Mouse (Mus musculus): Measurements from ENCODE around the gene Igfbp4.

- TF ChIP-seq CTCF (IDR thresholded peaks at IDR 0.05; ENCODE audit: low read depth) (no peak), EP300 (IDR thresholded peaks at IDR 0.05; ENCODE audit: low read depth) (no peak)
Observed at GRCm38 (mm10) chr11:99067591-99067990, 26.5 kb downstream of the Igfbp4 start.

Measured in liver, postnatal 0 days (tissue).